Mouse (Mus musculus) B cell, adult 2 months (primary cell): ENCODE data around the gene Unc5b.

ENCODE experiments used
- DNase-seq, 2 experiments: peaks; one replicate each; pipeline ENCODE4 v3.0.0; 2022

The Unc5b gene

DNA sequence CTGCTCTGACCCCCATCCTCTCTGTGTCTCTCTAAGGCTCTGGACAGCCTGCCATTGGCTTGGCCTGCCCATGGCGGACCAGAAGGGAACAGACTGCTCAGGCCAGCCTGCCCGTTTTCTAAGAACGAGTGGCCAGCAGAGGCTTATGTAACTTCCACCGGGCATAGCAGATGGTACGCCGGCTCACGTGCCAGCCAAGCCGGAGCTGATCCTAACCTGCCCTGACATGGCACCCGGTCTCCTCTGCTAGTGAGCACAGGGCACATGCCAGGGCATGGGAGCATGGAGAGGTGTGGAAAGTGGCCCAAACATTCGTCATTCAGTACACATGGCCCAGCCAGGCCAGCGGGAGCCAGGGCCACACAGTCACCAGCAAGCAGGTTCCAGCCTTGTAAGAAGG is 10.8 kb downstream of the Unc5b start:
- DNase-seq = no peak

GRCm38 (mm10) chr10:60819654-60820192 is 11.7 kb downstream of the Unc5b start:
- DNase-seq = no peak

DNA sequence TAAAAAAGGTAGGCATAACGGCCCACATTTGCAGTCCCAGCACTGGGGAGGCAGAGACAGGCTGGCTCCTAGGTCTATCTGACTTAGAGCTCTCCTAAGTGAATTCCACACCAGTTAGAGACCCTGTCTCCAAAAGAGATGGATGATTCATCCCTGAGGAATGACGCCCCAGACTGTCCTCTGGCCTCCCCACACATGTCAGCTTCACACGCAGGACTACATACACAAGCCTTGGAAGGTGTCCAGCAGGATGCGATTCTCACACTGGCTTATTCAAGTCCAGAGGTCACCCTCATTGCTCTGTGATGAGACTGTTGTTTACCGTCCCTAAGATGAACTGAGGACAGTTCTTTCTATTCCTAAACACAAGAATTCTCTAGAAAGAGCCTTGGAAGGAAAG is 12.2 kb downstream of the Unc5b start:
- DNase-seq = no peak

DNA sequence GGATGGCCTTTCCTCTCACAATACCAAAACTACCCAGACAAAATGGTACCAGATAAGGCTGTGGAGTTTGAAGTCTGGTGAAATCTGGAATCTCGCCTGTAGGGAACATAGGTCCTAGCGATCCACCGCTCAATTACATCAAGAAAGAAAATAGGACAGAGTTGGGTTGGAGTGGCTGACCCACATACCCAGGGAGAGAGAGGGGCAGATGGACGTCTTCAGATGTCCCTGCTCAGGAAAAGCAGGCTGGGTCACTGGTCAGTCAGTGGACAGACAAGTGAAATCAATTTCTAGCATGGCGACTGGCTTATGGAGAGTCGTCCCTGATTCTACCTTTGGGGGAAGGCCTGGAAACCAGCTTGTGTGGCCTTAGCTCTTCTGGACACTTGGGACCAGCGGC is 12.7 kb downstream of the Unc5b start:
- DNase-seq = no peak

GRCm38 (mm10) chr10:60817868-60818267 is 13.5 kb downstream of the Unc5b start:
- no peak for DNase-seq

DNA sequence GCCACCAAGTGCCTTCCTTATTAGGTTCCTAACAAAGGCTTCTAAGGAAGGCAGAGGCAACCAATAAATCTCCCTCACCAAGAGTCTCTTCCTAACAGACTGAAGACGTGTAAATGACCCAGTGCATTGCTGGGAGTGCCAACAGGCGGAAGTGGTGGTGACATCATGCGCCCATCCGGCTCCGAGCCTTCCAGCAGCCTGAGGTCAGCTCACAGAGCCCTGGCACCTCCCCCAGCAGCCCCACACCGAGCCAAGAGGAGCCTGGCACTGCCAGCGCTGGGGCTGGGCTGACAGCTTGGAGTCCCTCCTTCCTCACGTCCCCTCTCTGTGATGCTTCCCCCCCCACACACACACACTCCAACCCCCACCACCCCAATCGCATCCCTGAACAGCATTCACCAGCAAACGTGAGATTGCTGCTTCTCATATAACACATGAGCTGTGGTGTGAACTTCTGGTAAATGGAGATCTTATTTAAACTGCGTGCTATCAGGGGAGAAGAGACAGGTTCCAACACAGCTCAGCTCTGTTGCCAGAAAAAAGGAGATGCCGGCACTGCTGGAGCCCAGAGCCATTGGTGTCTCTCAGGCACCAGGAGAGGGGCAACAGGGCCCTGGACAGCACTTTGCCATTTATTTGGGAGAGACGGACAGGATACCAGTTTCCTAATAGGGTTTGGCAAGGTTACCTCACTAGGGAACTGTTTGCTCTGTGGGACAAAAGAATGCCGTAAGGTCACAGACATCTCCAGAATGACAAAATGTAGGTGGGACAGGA is 14.3 kb downstream of the Unc5b start:
- no peak for DNase-seq

GRCm38 (mm10) chr10:60815855-60816254 is 15.5 kb downstream of the Unc5b start:
- no peak for DNase-seq

DNA sequence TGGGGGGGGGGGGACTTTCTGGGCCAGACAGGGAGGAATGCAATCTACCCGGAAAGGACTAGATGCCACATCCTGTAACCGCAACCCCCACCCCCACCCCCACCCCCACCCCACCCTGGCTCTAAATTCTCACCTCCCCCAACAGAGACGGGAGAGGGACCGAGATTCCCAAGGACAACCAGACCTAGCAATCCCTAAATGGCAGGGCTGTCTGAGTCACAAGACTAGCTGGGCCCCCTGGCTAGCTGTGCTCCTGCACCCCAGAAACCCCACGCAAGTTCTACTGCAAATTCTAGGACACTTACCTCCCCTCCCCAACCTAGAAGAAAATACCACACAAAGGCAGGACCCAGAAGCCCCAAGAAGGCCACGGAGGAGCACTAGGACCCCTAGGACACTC is 16.3 kb downstream of the Unc5b start:
- no peak for DNase-seq

DNA sequence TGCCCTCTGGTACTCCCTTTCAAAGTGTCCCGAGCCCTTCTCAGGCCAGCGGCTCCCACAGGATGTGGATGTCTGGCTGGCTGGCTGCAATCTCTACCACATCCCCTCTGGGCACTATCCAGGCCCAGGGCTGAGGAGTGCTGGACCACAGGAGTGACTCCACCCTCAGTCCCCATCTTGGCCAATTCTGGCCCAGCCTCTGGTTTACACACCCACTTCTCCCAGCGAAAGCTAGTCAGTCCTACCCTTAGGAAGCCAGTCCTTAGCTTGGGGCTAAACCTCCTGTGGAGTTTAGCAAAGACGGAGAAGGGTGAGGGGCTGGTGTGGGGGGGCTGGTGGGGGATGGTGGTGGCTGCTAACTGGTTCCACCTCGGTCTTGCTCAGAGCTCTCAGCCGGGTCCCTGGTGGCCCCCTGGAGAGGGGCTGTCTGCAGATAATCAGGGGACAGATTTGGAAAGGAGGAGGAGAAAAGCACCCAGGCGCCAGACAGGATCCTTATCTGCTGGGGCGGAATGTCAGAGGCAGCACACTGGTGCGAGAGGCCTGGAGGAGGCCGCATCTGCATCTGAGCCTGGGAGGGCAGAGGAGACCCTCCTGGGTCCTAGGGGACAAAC is 16.8 kb downstream of the Unc5b start:
- DNase-seq = no peak

DNA sequence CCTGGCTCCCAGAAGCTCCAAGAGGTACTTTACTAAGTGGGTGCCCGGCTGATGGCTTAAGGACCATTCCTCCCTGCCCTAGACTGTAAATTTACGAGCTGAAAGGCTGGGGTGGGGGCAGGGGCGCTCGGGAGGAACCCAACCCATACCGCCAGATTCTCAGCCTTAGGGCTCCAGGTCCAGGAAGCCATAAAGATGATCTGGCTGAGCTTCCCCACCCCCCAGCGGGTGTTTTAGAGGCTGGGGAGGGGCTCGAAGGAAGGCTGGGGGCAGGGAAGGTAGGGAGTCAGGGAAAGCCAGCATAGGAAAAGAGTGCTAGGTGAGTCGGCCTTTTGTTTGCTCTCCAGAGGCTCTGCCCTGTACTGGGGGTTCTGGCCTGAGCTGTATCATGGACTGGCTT is 17.8 kb downstream of the Unc5b start:
- DNase-seq = no peak

DNA sequence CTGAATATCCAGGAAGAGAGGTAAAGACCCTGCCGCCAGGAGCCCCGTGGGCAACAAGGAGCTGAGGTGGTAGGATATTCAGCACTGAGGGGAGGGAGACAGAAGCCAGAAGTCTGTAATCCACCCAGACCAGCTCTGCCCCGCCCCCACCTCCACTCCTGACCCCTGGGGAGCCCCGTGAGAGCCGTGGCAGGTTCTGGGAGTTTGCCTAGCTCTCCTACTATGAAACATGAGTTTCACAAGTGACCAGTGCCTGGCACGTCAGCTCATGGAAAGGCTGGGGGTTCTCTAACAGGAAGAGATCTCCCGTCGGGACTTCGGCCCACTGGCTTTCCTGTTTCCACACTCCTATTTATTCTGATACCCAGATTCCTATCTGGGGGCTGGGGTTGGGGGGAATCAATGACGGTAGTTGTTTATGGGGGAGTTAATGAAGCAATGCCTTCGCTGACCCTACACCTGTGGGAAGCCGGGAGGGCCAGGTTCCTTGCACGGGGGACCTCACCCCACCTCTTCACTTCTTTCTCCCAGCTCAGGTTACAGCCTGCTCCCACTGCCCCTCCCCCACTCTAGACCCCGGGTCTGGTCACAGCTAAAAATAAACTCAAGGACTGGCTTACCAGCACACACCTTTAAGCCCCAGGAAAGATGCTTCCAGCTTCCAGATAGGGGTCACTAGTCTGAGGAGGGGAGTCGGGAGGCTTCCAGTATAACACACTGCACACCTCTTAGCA is 19.4 kb downstream of the Unc5b start:
- DNase-seq = no peak

GRCm38 (mm10) chr10:60808447-60808846 is 22.9 kb downstream of the Unc5b start:
- peak in 1 of 2 experiments; percentile 7 for DNase-seq

DNA sequence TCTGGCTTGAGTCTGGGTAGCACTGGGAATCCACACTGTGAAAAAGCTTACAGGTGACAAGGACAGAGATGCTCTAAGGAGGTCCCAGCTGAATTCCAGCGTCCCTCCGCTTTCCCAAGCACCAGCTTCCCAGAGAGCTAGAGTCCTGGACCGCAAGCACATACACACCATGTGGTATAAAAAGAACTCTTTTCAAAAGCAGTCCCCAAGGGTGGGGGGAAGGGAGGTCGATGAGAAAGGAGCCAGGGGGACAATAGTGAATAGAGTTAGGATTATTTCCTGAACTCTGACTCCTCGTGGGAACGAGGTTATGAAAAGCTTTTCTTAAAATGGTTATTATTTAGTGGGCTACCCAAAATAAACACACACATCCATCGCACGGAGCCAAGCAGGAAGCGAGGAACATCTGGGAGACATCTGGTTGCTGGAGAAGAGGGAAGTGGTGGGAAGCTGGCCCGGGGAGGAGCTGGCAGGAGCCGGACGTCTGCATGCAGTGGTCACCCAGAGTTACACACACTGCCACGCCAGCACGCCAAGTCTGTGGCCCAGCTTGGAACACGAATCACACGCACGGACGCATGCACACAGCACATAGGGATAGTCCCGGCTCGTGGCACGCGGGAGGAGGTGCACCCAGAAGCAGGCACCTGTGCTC is 23.7 kb downstream of the Unc5b start:
- DNase-seq = no peak

- no peak for DNase-seq
Measured at GRCm38 (mm10) chr10:60806207-60806538, 25.2 kb downstream of the Unc5b start.

DNA sequence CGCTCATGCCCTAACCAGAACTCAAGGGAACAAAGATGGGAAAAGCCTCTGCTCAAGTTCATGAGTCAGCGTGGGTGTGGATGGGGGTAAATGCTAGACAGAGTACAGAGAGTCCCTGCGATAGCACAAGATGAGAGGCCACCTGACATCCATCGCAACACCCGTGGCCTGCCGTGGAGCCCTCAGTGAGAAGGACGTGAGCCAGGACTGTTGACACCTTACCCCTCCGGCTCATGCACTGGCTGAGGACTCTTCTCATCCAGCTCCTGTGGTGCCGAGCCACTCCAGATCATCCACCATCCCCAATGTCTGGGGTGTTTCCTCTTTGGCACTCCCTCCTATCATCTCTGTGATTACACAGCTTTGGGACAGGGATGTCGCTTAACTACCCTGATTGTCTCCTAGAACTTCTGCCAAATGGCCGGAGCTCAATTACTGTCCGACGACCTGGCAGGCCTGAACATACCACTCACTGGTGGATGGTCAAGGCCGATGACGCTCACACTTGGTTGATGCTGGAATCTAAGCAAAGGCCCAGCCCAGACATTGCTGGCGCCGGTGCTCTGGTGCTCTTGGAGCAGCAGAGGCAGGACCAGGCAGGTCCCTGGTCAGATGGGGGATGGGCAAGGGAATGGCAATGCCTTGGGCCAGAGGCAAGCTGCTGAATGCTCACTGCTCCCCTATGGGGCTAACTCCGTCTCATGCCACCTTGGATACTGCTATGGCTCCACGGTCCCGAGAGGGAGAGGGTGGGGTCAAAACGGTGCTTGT is 25.8 kb downstream of the Unc5b start:
- DNase-seq = no peak

- DNase-seq = no peak
Measured at GRCm38 (mm10) chr10:60804865-60805264, 26.5 kb downstream of the Unc5b start.

GRCm38 (mm10) chr10:60803971-60804370 is 27.4 kb downstream of the Unc5b start:
- no peak for DNase-seq

GRCm38 (mm10) chr10:60801898-60802412 is 29.4 kb downstream of the Unc5b start:
- DNase-seq = no peak

GRCm38 (mm10) chr10:60801168-60801897 is 30.0 kb downstream of the Unc5b start:
- no peak for DNase-seq

- DNase-seq = no peak
Measured at GRCm38 (mm10) chr10:60800295-60801167, 30.9 kb downstream of the Unc5b start.
